Mouse (Mus musculus) erythroblast, embryonic 14.5 days (primary cell): ENCODE results near the gene Ccl22.

Source experiments
- GATA1 ChIP-seq: IDR thresholded peaks from 2 replicates; pipeline ENCODE4 v1.6.1; 2012; ENCODE audit warnings: low read length, inconsistent platforms, mixed read lengths
- TAL1 ChIP-seq: IDR thresholded peaks from 3 replicates; pipeline ENCODE4 v1.6.1; 2012; ENCODE audit warnings: low read length, inconsistent platforms, mixed read lengths

DNA sequence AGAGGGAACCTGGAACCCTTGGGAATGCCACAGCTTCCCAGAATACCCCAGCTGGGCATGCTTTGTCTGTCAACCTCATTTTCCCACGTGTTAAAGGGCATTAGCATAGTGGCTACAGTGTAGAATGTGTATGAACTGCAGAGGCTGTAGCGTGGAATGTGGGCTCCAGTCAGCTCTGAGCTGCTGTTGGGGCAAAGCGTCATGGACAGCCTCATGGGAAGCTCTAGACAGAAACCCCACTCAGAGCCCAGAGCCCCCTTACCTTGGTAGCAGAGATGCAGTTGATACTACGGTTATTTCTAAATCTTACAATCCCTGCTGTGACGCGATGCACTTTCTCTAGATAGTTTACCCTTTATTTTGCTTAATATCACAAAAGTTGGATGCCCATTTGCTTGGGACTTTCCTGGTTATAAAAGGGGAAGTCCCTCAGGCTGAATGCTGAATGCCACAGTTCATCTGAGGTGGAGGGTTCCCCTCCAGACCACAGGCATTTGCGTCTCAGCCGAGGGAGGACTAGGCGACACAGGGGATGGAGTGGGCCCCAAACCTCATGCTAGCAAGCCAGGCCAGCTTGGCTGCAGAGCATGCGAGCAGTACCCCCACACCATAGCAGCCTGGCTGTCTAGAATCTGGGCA, 33.6 kb downstream of the Ccl22 start:
- TF ChIP-seq GATA1 (no peak), TAL1 (no peak)
